Mouse (Mus musculus) megakaryocyte, embryonic 14.5 days (primary cell): ENCODE results near the gene Npas3. TPM values are rescaled to one million over a fixed set of nuclear protein-coding genes. Genes with fewer than 3 reads are reported as not detected.

ENCODE experiments used
- H3K27me3 ChIP-seq: replicated peaks from 2 replicates; pipeline ENCODE3; 2012; ENCODE audit warnings: inconsistent platforms
- H3K36me3 ChIP-seq: replicated peaks from 2 replicates; pipeline ENCODE3; 2012; ENCODE audit warnings: low read length, inconsistent platforms, mixed read lengths
- H3K4me1 ChIP-seq: 2 replicates; pipeline ENCODE4 v1.6.1; 2012; ENCODE audit warnings: inconsistent platforms
- H3K4me3 ChIP-seq: replicated peaks from 2 replicates; pipeline ENCODE3; 2012; ENCODE audit warnings: moderate library complexity, mild to moderate bottlenecking, inconsistent platforms
- H3K9me3 ChIP-seq: 2 replicates; pipeline ENCODE4 v1.6.1; 2012; ENCODE audit warnings: inconsistent platforms
- FLI1 ChIP-seq: IDR thresholded peaks from 2 replicates; pipeline ENCODE4 v1.6.1; 2012; ENCODE audit warnings: low read length, inconsistent platforms, mixed read lengths
- GATA1 ChIP-seq: IDR thresholded peaks from 3 replicates; pipeline ENCODE4 v1.6.1; 2012; ENCODE audit warnings: mixed read lengths, low read length, inconsistent platforms, borderline replicate concordance
- polyA plus RNA-seq: library from polyadenylated mRNA; stranded (reverse); fragments of >175 nt; gene quantifications from 2 replicates; pipeline ENCODE4 v1.2.3, GENCODE M21; 2012; ENCODE audit warnings: low replicate concordance; ENCODE audit not compliant: insufficient read depth

The Npas3 gene
- polyA plus RNA-seq, 1 experiment = not detected

- no peaks in the 10 kb centered on the region for H3K4me1 ChIP-seq
- no peaks in the 10 kb centered on the region for H3K36me3 ChIP-seq
- H3K27me3 ChIP-seq = no peaks in the 10 kb centered on the region
- H3K4me3 ChIP-seq = no peak overlapping the region
- TF ChIP-seq FLI1 = no peak
- TF ChIP-seq GATA1 = no peak
- no peaks in the 10 kb centered on the region for H3K9me3 ChIP-seq
These were observed 407.8 kb downstream of the Npas3 start for GRCm38 (mm10) chr12:53656301-53656700.

DNA sequence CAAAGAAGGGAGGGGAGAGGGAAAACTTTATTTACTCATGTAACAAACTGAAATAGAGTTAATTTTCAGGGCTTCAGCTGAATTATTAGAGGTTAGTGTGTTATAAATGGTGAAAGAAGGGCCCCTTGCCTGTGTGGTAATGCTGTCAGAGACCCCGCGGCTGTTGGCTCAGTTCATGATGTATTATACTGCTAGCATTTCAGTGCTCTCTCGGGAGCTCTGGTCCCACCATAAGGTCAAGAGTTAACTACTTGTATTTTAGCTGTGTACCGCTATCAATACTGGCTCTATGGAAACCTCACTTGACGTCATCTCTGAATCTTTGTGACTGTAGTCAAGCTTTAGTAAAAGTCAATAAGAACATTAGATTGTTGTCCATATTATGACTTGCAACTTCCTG, 415.6 kb downstream of the Npas3 start:
- H3K4me3 ChIP-seq = no peak overlapping the region
- no peaks in the 10 kb centered on the region for H3K36me3 ChIP-seq
- no peaks in the 10 kb centered on the region for H3K9me3 ChIP-seq
- no peak for TF ChIP-seq FLI1
- no peak for TF ChIP-seq GATA1
- H3K27me3 ChIP-seq = no peaks in the 10 kb centered on the region
- H3K4me1 ChIP-seq = no peaks in the 10 kb centered on the region

GRCm38 (mm10) chr12:53671846-53672245, 423.4 kb downstream of the Npas3 start:
- Histone ChIP-seq H3K4me1 (no peaks in the 10 kb centered on the region), H3K9me3 (no peaks in the 10 kb centered on the region), H3K4me3 (no peak overlapping the region), H3K36me3 (no peaks in the 10 kb centered on the region), H3K27me3 (no peaks in the 10 kb centered on the region)
- no peak for TF ChIP-seq GATA1

DNA sequence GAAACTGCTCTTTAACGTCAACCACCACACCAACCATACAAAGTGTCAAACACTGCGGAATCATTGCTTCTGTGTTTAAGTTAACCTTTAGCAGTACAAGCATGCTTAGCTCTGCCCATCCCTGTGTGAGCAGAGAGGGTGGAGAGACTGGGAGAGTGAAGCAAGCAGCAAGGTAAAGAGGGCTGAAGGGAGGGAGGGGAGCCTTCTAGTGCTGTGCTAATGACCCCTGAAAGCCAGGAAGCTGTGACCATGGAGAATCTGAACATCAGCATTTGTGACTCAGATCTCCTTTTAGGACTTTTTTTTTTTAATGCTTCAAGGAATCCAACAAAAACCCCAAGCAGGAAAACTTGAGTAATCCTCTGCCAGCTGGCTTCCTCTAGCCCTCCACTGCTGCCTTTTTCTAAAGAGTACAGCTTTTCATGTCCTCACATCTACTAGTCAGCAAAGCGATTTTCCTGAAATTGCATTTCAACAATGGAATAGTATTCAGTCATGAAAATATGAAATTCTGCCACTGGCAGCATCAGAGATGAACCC, 428.7 kb downstream of the Npas3 start:
- TF ChIP-seq GATA1 (no peak), FLI1 (no peak)
- H3K9me3 ChIP-seq = no peaks in the 10 kb centered on the region
- no peaks in the 10 kb centered on the region for H3K4me1 ChIP-seq
- no peaks in the 10 kb centered on the region for H3K27me3 ChIP-seq
- no peaks in the 10 kb centered on the region for H3K36me3 ChIP-seq
- H3K4me3 ChIP-seq = no peak overlapping the region

DNA sequence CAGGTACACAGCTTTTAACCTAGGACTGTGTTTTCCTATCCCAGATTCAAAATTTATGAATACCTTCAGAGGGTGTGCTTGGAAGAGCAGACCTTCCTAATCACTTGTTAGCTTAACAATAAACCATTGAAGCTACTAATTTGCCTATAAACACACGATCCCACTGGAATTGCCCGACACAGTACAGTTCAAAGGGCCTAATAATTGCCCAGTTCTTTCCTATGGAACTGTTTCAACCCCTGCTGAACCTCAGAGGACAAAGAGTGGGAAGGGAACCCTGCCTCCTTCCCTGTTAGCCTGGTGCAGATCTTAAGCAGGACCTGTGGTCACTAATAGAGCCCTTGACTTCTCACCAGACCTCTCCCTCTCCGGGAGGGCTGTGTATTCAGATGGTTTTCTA, 429.7 kb downstream of the Npas3 start:
- no peaks in the 10 kb centered on the region for H3K27me3 ChIP-seq
- no peaks in the 10 kb centered on the region for H3K36me3 ChIP-seq
- no peaks in the 10 kb centered on the region for H3K9me3 ChIP-seq
- TF ChIP-seq FLI1 (no peak), GATA1 (no peak)
- no peak overlapping the region for H3K4me3 ChIP-seq
- H3K4me1 ChIP-seq = no peaks in the 10 kb centered on the region

DNA sequence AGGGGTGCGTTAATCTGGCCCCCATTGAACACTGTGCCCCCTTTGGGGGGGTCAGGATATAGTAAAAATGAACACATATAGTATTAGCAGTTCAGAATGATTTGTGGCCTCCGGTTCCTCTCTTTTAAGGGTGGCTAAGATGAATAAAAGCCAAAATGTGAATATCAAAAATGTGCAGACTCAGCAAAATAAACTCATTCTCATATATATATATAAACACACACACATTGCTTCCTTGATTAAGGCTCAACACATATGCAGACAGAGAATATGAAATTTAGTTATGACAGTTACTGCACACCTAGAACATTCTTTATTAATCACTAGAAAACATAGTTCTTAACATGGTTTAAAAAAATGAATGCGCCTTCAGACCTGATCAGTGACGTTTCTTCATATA, 430.7 kb downstream of the Npas3 start:
- H3K27me3 ChIP-seq = no peaks in the 10 kb centered on the region
- H3K9me3 ChIP-seq = 0 out of 2 replicates have a peak, but pooled peaks cover 3% of the 10 kb centered on the region
- no peak for TF ChIP-seq FLI1
- TF ChIP-seq GATA1 = no peak
- no peaks in the 10 kb centered on the region for H3K4me1 ChIP-seq
- H3K4me3 ChIP-seq = no peak overlapping the region
- H3K36me3 ChIP-seq = no peaks in the 10 kb centered on the region

GRCm38 (mm10) chr12:53680501-53680900, 432.0 kb downstream of the Npas3 start:
- H3K4me1 ChIP-seq = no peaks in the 10 kb centered on the region

DNA sequence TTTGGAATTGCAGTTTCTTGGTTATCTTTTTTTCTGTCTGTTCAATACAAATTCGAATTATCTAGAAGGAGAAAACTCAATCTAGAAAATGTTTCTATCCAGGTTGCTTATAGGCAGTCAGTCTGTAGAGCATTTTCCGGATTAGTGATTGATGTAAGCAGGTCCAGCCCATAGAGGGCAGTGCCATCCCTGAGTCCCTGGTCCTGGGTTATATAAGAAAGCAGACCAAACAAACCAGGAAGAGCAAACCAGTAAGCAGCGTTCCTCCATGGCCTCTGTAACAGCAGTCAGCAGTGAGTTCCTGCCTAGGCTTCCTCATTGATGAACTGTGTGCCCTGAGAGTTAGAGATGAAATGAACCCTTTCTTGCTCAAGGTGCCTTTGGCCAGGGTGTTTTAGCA, 433.6 kb downstream of the Npas3 start:
- Histone ChIP-seq H3K4me1 (no peaks in the 10 kb centered on the region), H3K36me3 (no peaks in the 10 kb centered on the region), H3K27me3 (no peaks in the 10 kb centered on the region), H3K4me3 (no peak overlapping the region), H3K9me3 (0 out of 2 replicates have a peak, but pooled peaks cover 3% of the 10 kb centered on the region)
- no peak for TF ChIP-seq FLI1
- TF ChIP-seq GATA1 = no peak

More at GRCm38 (mm10) chr12:53680501-53680900, 432.0 kb downstream of the Npas3 start:
- H3K9me3 ChIP-seq = 0 out of 2 replicates have a peak, but pooled peaks cover 3% of the 10 kb centered on the region
- H3K36me3 ChIP-seq = no peaks in the 10 kb centered on the region
- TF ChIP-seq FLI1 = no peak
- H3K4me3 ChIP-seq = peak overlapping the region; percentile 23
- H3K27me3 ChIP-seq = no peaks in the 10 kb centered on the region

DNA sequence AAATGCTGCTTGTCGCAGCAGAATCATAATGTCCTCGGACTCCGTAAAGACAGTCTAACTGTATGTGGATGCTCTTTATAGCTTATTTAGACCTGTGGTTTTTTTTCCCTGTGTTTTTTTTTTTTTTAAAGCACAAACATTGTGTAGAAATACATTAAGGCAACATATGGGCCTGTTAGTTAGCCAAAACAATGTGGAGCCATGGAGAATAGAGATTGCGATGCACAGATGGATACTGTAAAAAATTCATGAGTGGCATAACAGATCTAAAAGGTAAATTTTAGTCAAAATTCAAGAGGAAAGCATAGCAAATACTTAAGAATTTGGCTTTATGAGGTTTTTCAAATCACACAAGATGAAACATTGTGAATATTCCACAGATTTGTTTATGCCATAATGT, 444.0 kb downstream of the Npas3 start:
- Histone ChIP-seq H3K4me1 (no peaks in the 10 kb centered on the region), H3K36me3 (no peaks in the 10 kb centered on the region), H3K4me3 (no peak overlapping the region), H3K9me3 (peaks cover 6% of the 10 kb centered on the region; the same call in 1 of the 2 replicates), H3K27me3 (no peaks in the 10 kb centered on the region)
- no peak for TF ChIP-seq GATA1
- TF ChIP-seq FLI1 = no peak

DNA sequence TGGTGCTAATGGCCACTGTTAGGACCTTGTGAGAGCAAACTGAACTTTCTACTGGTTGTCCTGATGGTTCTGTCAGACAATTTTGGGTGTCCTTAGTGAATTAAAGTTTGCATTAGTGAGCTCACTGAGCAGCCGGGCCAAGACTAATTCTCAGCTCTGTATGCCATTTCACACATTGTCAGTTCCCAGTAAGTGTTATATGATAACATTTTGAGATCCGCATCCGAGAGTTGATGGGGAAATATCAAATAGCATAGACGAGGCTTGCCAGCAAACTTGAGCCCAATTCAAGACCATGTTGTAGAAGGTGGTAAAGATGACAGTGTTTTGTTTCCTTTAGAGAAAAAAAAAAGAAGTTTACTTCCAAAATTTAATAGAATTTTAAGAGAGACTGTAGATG, 445.9 kb downstream of the Npas3 start:
- no peaks in the 10 kb centered on the region for H3K36me3 ChIP-seq
- TF ChIP-seq FLI1 (no peak), GATA1 (no peak)
- peaks cover 13% of the 10 kb centered on the region; the same call in 1 of the 2 replicates for H3K9me3 ChIP-seq
- H3K4me1 ChIP-seq = no peaks in the 10 kb centered on the region
- H3K4me3 ChIP-seq = no peak overlapping the region
- no peaks in the 10 kb centered on the region for H3K27me3 ChIP-seq

- Histone ChIP-seq H3K9me3 (peaks cover 15% of the 10 kb centered on the region; the same call in 1 of the 2 replicates), H3K4me1 (no peaks in the 10 kb centered on the region), H3K27me3 (no peaks in the 10 kb centered on the region), H3K4me3 (no peak overlapping the region), H3K36me3 (no peaks in the 10 kb centered on the region)
- TF ChIP-seq FLI1 = no peak
- TF ChIP-seq GATA1 = no peak
These were observed 446.8 kb downstream of the Npas3 start for GRCm38 (mm10) chr12:53695324-53695723.
